Mouse (Mus musculus): ENCODE data around the gene Alpi.

DNA sequence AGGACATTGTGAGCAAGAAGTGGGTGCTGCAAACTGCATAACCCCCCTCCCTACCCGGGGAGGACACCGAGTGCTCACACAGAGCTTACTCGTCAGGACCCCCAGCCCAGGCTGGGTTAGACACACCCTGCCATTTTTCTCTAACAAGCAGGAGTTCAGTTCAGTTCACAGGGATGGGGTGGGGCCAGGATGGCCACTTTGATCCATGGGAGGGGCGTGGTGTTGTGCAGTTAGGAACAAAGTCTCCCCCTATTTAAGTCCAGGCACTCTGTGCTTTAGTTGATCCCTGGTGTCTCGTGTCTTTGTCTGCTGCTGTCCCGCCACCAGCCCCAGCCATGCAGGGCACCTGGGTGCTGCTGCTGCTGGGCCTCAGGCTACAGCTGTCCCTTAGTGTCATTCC, 23.3 kb upstream of the Alpi start, which contains the start of gene Akp3:
- TF ChIP-seq POLR2A (IDR thresholded peaks at IDR 0.05; ENCODE audit: low read depth, low read length) (no peak), CTCF (conservative IDR thresholded peaks at IDR 0.05; ENCODE audit: insufficient read depth, insufficient read length, low read depth, low read length) (no peak)
